Mouse (Mus musculus) urinary bladder, adult 18-20 months (tissue): ENCODE data around the gene Gucy2c.

Source experiments
- DNase-seq, 2 experiments: peaks; one replicate each; pipeline ENCODE4 v3.0.0; 2022; ENCODE audit warnings: low spot score in 2 of 2, mixed read lengths in 2 of 2

Gene Gucy2c

GRCm38 (mm10) chr6:136669274-136669673 lies 112.3 kb downstream of the Gucy2c start:
- DNase-seq: no peak

GRCm38 (mm10) chr6:136668266-136668986 lies 113.1 kb downstream of the Gucy2c start:
- DNase-seq: no peak

GRCm38 (mm10) chr6:136662063-136662462 lies 119.5 kb downstream of the Gucy2c start:
- no peak for DNase-seq

- DNase-seq: peak in 1 of 2 experiments; percentile 9
Observed at GRCm38 (mm10) chr6:136661706-136662016, 119.9 kb downstream of the Gucy2c start, which contains the start of gene Plbd1. Gene Plbd1, minus strand, starts transcription at chr6:136661928.

GRCm38 (mm10) chr6:136660831-136661705 lies 120.5 kb downstream of the Gucy2c start:
- no peak for DNase-seq

- no peak for DNase-seq
Observed at GRCm38 (mm10) chr6:136659226-136659625, 122.3 kb downstream of the Gucy2c start.

GRCm38 (mm10) chr6:136658303-136658702 lies 123.3 kb downstream of the Gucy2c start:
- DNase-seq: no peak

GRCm38 (mm10) chr6:136655786-136656185 lies 125.8 kb downstream of the Gucy2c start:
- no peak for DNase-seq

- no peak for DNase-seq
Observed at GRCm38 (mm10) chr6:136654470-136654869, 127.1 kb downstream of the Gucy2c start.

- no peak for DNase-seq
Observed at GRCm38 (mm10) chr6:136653331-136653730, 128.2 kb downstream of the Gucy2c start.

- DNase-seq: no peak
Observed at GRCm38 (mm10) chr6:136650664-136651063, 130.9 kb downstream of the Gucy2c start.

- DNase-seq: no peak
Observed at GRCm38 (mm10) chr6:136647455-136647861, 134.1 kb downstream of the Gucy2c start.
